Mouse (Mus musculus): ENCODE measurements around the gene Tepsin.

- TF ChIP-seq EP300 (IDR thresholded peaks at IDR 0.05; ENCODE audit: insufficient read depth, low read depth, low read length) (no peak), POLR2A (IDR thresholded peaks at IDR 0.05; ENCODE audit: insufficient read depth, low read length) (no peak)
Observed at GRCm38 (mm10) chr11:120060634-120061033, 37.9 kb downstream of the Tepsin start.
